In the genomic region with DNA sequence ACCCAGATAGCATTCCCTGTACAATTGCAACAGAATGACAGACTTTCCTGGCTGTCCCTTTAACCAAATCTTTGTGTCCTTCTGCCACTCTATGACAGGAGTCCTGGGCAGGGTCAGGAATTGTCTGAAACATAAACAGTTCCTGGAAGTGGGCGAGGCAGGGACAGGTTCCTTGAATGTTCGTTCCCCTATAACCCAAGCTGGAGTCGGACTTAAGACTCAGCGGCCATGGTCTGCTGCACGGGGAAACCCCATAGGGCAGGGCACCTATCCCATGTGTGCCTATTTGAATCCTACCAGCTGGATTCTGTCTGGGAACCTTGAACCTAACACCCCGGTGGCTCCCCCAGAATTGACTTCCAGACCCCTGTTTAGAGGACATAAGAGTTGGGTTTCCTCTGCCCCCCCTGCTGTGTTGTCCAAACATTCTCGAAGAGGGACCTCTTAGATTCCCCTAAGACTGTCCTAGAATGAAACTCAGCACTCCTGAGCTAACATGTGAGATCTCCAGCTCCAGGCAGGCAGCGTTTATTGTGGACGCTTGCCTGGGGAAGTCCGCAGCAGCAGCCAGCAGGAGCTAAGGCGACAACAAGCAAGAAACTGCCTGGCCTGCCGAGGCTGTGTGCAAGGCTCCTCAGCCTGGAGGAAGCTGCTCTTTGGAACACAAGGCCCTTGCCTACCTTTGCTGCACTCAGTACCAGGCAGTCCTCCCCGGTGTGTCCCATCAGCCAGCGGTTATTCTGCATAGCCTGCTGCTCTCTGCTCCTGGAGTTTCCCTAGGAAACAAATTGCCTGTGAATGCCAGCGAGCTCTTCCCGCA, we compare ENCODE assay signal across 8 mouse cellular contexts. TPM values are rescaled to one million over a fixed set of nuclear protein-coding genes. Genes with fewer than 3 reads are reported as not detected.
DNase-seq lines count a peak whose midpoint lies in the region; ATAC-seq lines count a peak whose summit lies in the region.

No protein-coding gene starts in this region.

- peak; percentile 9 for DNase-seq in Muller cell, postnatal 12 days (ENCODE audit: inconsistent ontology term)
- peak; percentile 49 for DNase-seq in kidney, adult 9 months
- DNase-seq in midbrain, embryonic 10.5 days (ENCODE audit: low spot score): peak; percentile 36
- no peak for DNase-seq in left cerebral cortex, postnatal 36 days (ENCODE audit: low spot score in 2 of 2)
- no peak for DNase-seq in adrenal gland, postnatal 36 days
- DNase-seq in natural killer cell, adult 2 months (ENCODE audit: low spot score in 2 of 2): no peak
- no peak for DNase-seq in adrenal gland, adult 2 months

- no peaks in the 10 kb centered on the region for H3K27me3 ChIP-seq in forebrain, embryonic 16.5 days (replicated peaks; ENCODE audit: control insufficient read depth, insufficient read depth, low read length)
- H3K27me3 ChIP-seq in midbrain, embryonic 10.5 days (ENCODE audit: low read depth, poor library complexity, severe bottlenecking): peaks cover 25% of the 10 kb centered on the region

- peaks cover 4% of the 10 kb centered on the region for H3K36me3 ChIP-seq in forebrain, embryonic 16.5 days (ENCODE audit: control insufficient read depth, insufficient read depth)
- peaks cover 13% of the 10 kb centered on the region for H3K36me3 ChIP-seq in midbrain, embryonic 10.5 days

- no peak overlapping the region for H3K4me2 ChIP-seq in forebrain, embryonic 16.5 days (ENCODE audit: low read length)

- 20% methylated on average over 16 of the region's 16 CpGs for WGBS in forebrain, embryonic 16.5 days
- WGBS in midbrain, embryonic 10.5 days: 10% methylated on average over 16 of the region's 16 CpGs

- H3K4me1 ChIP-seq in forebrain, embryonic 16.5 days (replicated peaks; ENCODE audit: control insufficient read depth, insufficient read depth, low read length): peaks cover 27% of the 10 kb centered on the region
- peaks cover 42% of the 10 kb centered on the region for H3K4me1 ChIP-seq in midbrain, embryonic 10.5 days

- no peak overlapping the region; the same call in 1 of the 2 replicates for H3K27ac ChIP-seq in forebrain, embryonic 16.5 days (ENCODE audit: low read length)
- H3K27ac ChIP-seq in midbrain, embryonic 10.5 days (replicated peaks): peak overlapping the region; percentile 58

- ATAC-seq in forebrain, embryonic 16.5 days: no peak

- peaks cover 4% of the 10 kb centered on the region for H3K9me3 ChIP-seq in forebrain, embryonic 16.5 days (ENCODE audit: control insufficient read depth, low read length)
- H3K9me3 ChIP-seq in midbrain, embryonic 10.5 days (replicated peaks): peaks cover 7% of the 10 kb centered on the region

- no peak overlapping the region for H3K4me3 ChIP-seq in forebrain, embryonic 16.5 days (replicated peaks; ENCODE audit: low read length)
- peak overlapping the region; percentile 16 for H3K4me3 ChIP-seq in midbrain, embryonic 10.5 days

- 0 out of 2 replicates have a peak overlapping the region, but pooled peaks have one; percentile 0 for H3K9ac ChIP-seq in forebrain, embryonic 16.5 days (replicated peaks; ENCODE audit: low read depth, low read length)

- intact Hi-C loops in left cerebral cortex, postnatal 36 days (cut with DNase I): no loop called here

RNA-seq across cellular contexts. Expression of gene Pde9a, which starts 48.2 kb away (rescaled TPM):
- polyA plus RNA-seq in forebrain, embryonic 16.5 days (2015; fragmentation: Nextera tagmentation; extraction: Ambion mirVana): 55.6 and 62.2 TPM in 2 replicates
- 12.1 and 21.1 TPM in 2 replicates for polyA plus RNA-seq in midbrain, embryonic 10.5 days (2016; fragmentation: Nextera tagmentation; extraction: Ambion mirVana)
- total RNA-seq in left cerebral cortex, postnatal 36 days (2021): 10 to 100 TPM; 19.7 to 30.6 TPM
- total RNA-seq in adrenal gland, postnatal 36 days (2021): 1 to 10 TPM; 3.2 to 3.7 TPM
- total RNA-seq in adrenal gland, adult 2 months (2021): 1 to 10 TPM; 2.5 to 3.4 TPM
- 1.9 and 3.1 TPM in 2 replicates for polyA plus RNA-seq in adrenal gland, adult 2 months (2012; rRNA removed)

Comparison
In these comparisons a context has a peak if more than half of its experiments do, and no peak if none do; other contexts are left out.
1. DNase-seq: peak in Muller cell, postnatal 12 days (single experiment), kidney, adult 9 months (single experiment) and midbrain, embryonic 10.5 days (single experiment); none in left cerebral cortex, postnatal 36 days (0 of 2), adrenal gland, postnatal 36 days (0 of 2), natural killer cell, adult 2 months (0 of 2) and adrenal gland, adult 2 months (single experiment).
2. RNA of gene Pde9a, which starts 48.2 kb away (total RNA-seq): 19.7 to 30.6 TPM in left cerebral cortex, postnatal 36 days; 3.2 to 3.7 TPM in adrenal gland, postnatal 36 days and 2.5 to 3.4 TPM in adrenal gland, adult 2 months; every median in the first group is over 4 times any median in the second.